Mouse (Mus musculus) hindbrain, postnatal 0 days (tissue): ENCODE results near the gene 2810408A11Rik. TPM values are rescaled to one million over a fixed set of nuclear protein-coding genes. Genes with fewer than 3 reads are reported as not detected.

Source experiments
- ATAC-seq: fragments of 200-750 bp; cut with Nextera tagmentation; 2 replicates; pipeline ENCODE4 v1.8.0; 2017; ENCODE audit warnings: mild to moderate bottlenecking, moderate TSS enrichment, moderate library complexity
- DNase-seq: peaks from one replicate; pipeline ENCODE4 v3.0.0-alpha.2; 2015; ENCODE audit warnings: low spot score
- H3K27ac ChIP-seq: fragments of 300-500 bp; sonication (generic); 2 replicates; pipeline ENCODE4 v1.5.1; 2014; ENCODE audit warnings: mild to moderate bottlenecking
- H3K27me3 ChIP-seq: fragments of 300-500 bp; sonication (generic); 2 replicates; pipeline ENCODE4 v1.6.1; 2014; ENCODE audit warnings: low read length, mixed read lengths; ENCODE audit not compliant: insufficient read depth
- H3K36me3 ChIP-seq: fragments of 300-500 bp; sonication (generic); 2 replicates; pipeline ENCODE4 v1.6.1; 2014; ENCODE audit warnings: low read length, mixed read lengths; ENCODE audit not compliant: insufficient read depth
- H3K4me1 ChIP-seq: fragments of 300-500 bp; sonication (generic); 2 replicates; pipeline ENCODE4 v1.6.1; 2014; ENCODE audit warnings: antibody characterized with exemption, low read length, mixed read lengths; ENCODE audit not compliant: insufficient read depth
- H3K4me2 ChIP-seq: fragments of 300-500 bp; sonication (generic); 2 replicates; pipeline ENCODE4 v1.6.1; 2014; ENCODE audit warnings: low read depth, mild to moderate bottlenecking, low read length, moderate library complexity, mixed read lengths
- H3K4me3 ChIP-seq: fragments of 300-500 bp; sonication (generic); 2 replicates; pipeline ENCODE4 v1.5.1; 2014; ENCODE audit warnings: low read length
- H3K9ac ChIP-seq: fragments of 300-500 bp; sonication (generic); replicated peaks from 2 replicates; pipeline ENCODE4 v1.6.1; 2014; ENCODE audit warnings: mild to moderate bottlenecking, low read length, moderate library complexity, mixed read lengths
- H3K9me3 ChIP-seq: fragments of 300-500 bp; sonication (generic); 2 replicates; pipeline ENCODE4 v1.6.1; 2016; ENCODE audit warnings: low read length, mixed read lengths
- CTCF ChIP-seq: IDR thresholded peaks from 2 replicates; pipeline ENCODE4 v1.5.1; 2016; ENCODE audit warnings: antibody characterized with exemption, control low read depth, low read depth
- WGBS: fragments of 180-500 bp; shearing (Covaris S2); extraction: QIAGEN DNeasy Blood & Tissue Kit; methylation state at CpG from one replicate; pipeline ENCODE4 v1.1.7; 2014; 5-methylcytosine and 5-hydroxymethylcytosine counted together
- polyA plus RNA-seq: library from polyadenylated mRNA; unstranded; fragments of >200 nt; fragmentation: Nextera tagmentation; extraction: Ambion mirVana; gene quantifications from 2 replicates; pipeline ENCODE4 v1.2.1, GENCODE M21; 2015
- total RNA-seq: library from RNA; depleted of rRNA; stranded (reverse); fragments of >200 nt; gene quantifications from 2 replicates; pipeline ENCODE4 v1.2.3, GENCODE M21; 2014

The 2810408A11Rik gene
- total and polyA plus RNA-seq, 2 experiments from 2014 or later: 6.5 to 9.7 TPM

- Histone ChIP-seq H3K4me2 (peak overlapping the region; percentile 63), H3K4me3 (peak overlapping the region; percentile 85), H3K27me3 (no peaks in the 10 kb centered on the region), H3K27ac (peak overlapping the region; percentile 87), H3K4me1 (peaks cover 10% of the 10 kb centered on the region), H3K36me3 (peaks cover 17% of the 10 kb centered on the region), H3K9me3 (no peaks in the 10 kb centered on the region), H3K9ac (peak overlapping the region; percentile 53)
- no peak for DNase-seq
- no peak for ATAC-seq
- TF ChIP-seq CTCF: peak; percentile 25
- WGBS: 4% methylated on average over 12 of the region's 12 CpGs
Observed at GRCm38 (mm10) chr11:69922012-69922756, 21.4 kb upstream of the 2810408A11Rik start.

GRCm38 (mm10) chr11:69921114-69922011 lies 20.6 kb upstream of the 2810408A11Rik start, which contains the start of gene Eif5a:
TSS of gene Eif5a (minus strand) at chr11:69921958.
- Histone ChIP-seq H3K36me3 (peaks cover 24% of the 10 kb centered on the region), H3K4me2 (peak within 1 kb of the TSS; percentile 79), H3K27me3 (no peaks in the 10 kb centered on the region), H3K4me3 (peak within 1 kb of the TSS; percentile 85), H3K9ac (peak within 1 kb of the TSS; percentile 95), H3K4me1 (peaks cover 10% of the 10 kb centered on the region), H3K27ac (peak within 1 kb of the TSS; percentile 96), H3K9me3 (no peaks in the 10 kb centered on the region)
- TF ChIP-seq CTCF: peak; percentile 86
- WGBS: 0% methylated on average over 78 of the region's 78 CpGs
- ATAC-seq: peak; percentile 97
- peak; percentile 100 for DNase-seq

- peak; percentile 45 for DNase-seq
- under 1% methylated on average over 50 of the region's 65 CpGs for WGBS
Observed at GRCm38 (mm10) chr11:69920266-69921031, 19.7 kb upstream of the 2810408A11Rik start.

DNA sequence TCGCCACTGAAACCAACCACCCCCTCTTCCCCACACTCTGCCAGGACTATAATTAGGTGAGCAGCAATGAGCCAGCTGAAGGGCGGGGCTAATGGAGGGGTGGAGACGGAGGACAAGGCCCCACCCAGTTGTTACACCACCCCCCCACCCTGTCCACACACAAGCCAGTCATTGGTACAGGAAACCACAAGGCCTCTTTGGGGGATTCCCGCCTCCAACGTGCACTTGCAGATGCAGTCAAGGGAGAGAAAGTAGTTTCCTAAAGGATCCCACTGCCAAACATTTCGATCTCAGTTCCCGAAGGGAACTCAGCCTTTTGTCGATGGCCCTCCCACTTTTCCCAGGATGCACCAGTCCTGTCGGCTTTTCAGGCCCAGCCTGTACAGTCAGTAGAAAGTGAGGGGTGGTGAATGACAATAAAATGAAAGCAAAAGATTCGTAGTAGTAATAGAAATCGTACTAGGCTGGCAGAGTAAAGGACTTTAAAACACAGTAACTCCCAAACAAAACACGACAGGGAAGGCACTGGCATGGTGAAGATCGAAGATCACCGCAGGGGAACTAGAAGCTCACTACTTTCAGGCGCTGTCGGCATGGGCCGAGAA lies 19.0 kb upstream of the 2810408A11Rik start:
- H3K9ac ChIP-seq: peak overlapping the region; percentile 95
- peak overlapping the region; percentile 85 for H3K4me3 ChIP-seq
- WGBS: 1% methylated on average over 17 of the region's 17 CpGs
- H3K9me3 ChIP-seq: no peaks in the 10 kb centered on the region
- peak overlapping the region; percentile 79 for H3K4me2 ChIP-seq
- H3K27ac ChIP-seq: peak overlapping the region; percentile 96
- TF ChIP-seq CTCF: no peak
- peaks cover 37% of the 10 kb centered on the region for H3K36me3 ChIP-seq
- ATAC-seq: no peak
- H3K27me3 ChIP-seq: no peaks in the 10 kb centered on the region
- peaks cover 12% of the 10 kb centered on the region for H3K4me1 ChIP-seq
- DNase-seq: peak; percentile 78

More at GRCm38 (mm10) chr11:69920266-69921031, 19.7 kb upstream of the 2810408A11Rik start:
- Histone ChIP-seq H3K27ac (peak overlapping the region; percentile 96), H3K4me1 (peaks cover 10% of the 10 kb centered on the region), H3K4me3 (peak overlapping the region; percentile 85), H3K9ac (peak overlapping the region; percentile 95), H3K9me3 (no peaks in the 10 kb centered on the region), H3K4me2 (peak overlapping the region; percentile 79), H3K36me3 (peaks cover 31% of the 10 kb centered on the region), H3K27me3 (no peaks in the 10 kb centered on the region)
- TF ChIP-seq CTCF: no peak
- no peak for ATAC-seq

DNA sequence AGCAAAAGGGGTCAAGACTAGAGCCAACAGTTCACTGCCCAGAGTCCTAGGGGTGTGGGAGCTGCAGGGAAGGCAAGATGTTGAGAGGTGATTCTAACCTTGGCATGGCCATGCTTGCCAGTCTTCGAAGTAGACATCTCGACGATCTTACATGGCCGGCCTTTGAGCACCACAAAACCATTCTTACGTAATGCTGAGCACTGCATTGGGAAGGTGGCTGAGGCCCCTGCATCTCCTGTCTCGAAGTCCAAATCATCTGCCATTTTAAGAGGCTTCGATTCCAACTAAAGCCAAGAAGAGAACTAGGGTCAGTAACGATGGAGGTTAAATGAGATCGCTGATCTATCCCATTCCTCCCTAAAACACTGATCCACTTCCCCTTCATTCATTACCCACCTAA lies 18.3 kb upstream of the 2810408A11Rik start:
- 80% methylated on average over 9 of the region's 9 CpGs for WGBS
- Histone ChIP-seq H3K4me1 (peaks cover 15% of the 10 kb centered on the region), H3K9ac (peak overlapping the region; percentile 95; the same call in 1 of the 2 replicates), H3K9me3 (no peaks in the 10 kb centered on the region), H3K4me3 (peak overlapping the region; percentile 85; the same call in 1 of the 2 replicates), H3K27me3 (no peaks in the 10 kb centered on the region), H3K27ac (no peak overlapping the region), H3K36me3 (peaks cover 37% of the 10 kb centered on the region), H3K4me2 (peak overlapping the region; percentile 79)
- no peak for TF ChIP-seq CTCF
- ATAC-seq: no peak
- DNase-seq: no peak

DNA sequence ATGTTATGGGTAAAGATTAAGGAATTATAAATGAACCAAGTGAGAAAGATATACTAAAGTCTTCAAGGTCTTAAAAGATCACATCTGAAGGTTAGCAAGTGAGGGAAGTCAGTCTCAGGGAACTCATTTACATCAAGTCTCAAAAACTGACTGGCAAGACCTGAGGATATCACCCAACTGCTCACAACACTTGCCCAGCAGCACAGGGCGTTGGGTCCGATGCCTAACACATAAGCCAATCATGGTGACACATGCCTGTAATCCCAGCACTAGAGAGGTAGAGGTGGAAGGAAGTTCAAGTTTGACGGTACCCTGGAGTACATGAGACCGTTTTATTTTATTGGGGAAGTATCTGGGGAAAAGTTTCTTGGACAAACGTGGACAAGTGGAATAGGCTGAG lies 17.3 kb upstream of the 2810408A11Rik start:
- TF ChIP-seq CTCF: no peak
- H3K9ac ChIP-seq: no peak overlapping the region
- no peaks in the 10 kb centered on the region for H3K27me3 ChIP-seq
- H3K27ac ChIP-seq: no peak overlapping the region
- no peak overlapping the region for H3K4me3 ChIP-seq
- DNase-seq (no peak), ATAC-seq (no peak)
- peaks cover 37% of the 10 kb centered on the region for H3K36me3 ChIP-seq
- no peak overlapping the region for H3K4me2 ChIP-seq
- WGBS: 85% methylated on average over 5 of the region's 5 CpGs
- H3K9me3 ChIP-seq: no peaks in the 10 kb centered on the region
- peaks cover 18% of the 10 kb centered on the region for H3K4me1 ChIP-seq
